Mouse (Mus musculus) ovary, adult 10 weeks (tissue): ENCODE results near the gene Atp1b2. TPM values are rescaled to one million over a fixed set of nuclear protein-coding genes. Genes with fewer than 3 reads are reported as not detected.

Source experiments
- polyA plus RNA-seq: library from polyadenylated mRNA; stranded (reverse); fragments of 350-450 nt; fragmentation: Illumina TruSeq; extraction: RNeasy Lipid Tissue Mini Kit (QIAGEN cat#74804); gene quantifications from one replicate; pipeline ENCODE4 v1.2.3, GENCODE M21; 2014

Atp1b2 gene
- polyA plus RNA-seq = 165 TPM

GRCm38 (mm10) chr11:69605726-69606490 is at the start of gene Atp1b2:
Gene Atp1b2, minus strand, starts transcription at chr11:69605942.

GRCm38 (mm10) chr11:69632284-69633089 is 26.7 kb upstream of the Atp1b2 start, which contains the start of gene Fxr2:
Gene Fxr2, plus strand, starts transcription at chr11:69632990.

DNA sequence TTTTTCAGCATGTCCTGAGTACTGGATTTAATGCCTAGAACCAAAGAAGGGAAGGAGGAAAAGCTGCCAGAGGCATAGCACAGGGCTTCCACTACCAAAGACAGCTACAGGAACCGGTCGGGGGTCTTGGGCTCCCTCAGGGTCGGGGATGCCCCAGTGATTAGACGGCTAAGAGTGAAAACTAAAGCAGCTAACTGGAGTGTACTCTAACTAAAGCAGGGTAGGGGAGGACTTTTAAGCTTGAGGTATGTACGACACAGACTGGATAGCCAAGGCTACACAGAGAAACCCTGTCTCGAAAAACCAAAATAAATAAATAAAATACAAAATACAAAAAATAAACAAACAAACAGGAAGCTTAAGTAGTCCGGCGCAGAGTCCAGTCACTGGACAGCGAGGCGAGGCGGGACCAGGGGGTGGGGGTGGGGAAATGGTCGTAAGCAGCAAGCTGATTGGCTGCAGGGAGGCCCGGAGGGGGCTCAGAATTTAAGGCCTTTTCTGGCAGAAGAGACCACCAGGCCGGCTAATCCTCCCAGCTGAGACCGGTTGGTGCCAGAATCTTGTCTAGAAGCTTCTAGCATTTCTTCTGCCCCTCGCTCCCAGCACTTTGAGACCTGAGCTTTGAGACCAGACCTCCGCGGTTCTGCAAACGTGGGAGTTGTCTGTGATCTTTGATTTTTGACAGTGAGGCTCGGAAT is 16.0 kb upstream of the Atp1b2 start, which contains the start of gene Sat2:
TSS of gene Sat2 (plus strand) at position 454 of the 698 bp plus-strand sequence.

DNA sequence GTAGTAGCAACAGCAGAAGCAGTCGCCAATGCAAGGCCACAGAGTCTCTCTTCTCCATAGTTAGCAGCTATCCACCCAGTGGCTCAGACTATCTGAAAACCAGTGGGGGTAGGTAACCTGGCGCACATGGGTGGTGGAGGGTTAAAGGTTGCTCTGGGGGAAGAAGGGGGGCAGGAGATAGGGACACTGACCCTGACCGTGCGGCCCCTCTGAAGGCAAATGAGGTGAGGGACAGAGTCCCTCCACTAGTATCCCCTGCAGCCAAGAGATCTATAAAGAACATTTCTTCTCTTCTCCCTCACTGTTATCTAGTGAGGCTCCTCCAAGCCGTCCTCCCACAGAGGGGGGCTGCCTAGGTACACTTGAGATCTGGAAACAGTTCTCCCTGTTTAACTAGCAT is 12.1 kb upstream of the Atp1b2 start, which contains the start of gene Shbg:
TSS of gene Shbg (minus strand) at position 101 of the 400 bp plus-strand sequence.

DNA sequence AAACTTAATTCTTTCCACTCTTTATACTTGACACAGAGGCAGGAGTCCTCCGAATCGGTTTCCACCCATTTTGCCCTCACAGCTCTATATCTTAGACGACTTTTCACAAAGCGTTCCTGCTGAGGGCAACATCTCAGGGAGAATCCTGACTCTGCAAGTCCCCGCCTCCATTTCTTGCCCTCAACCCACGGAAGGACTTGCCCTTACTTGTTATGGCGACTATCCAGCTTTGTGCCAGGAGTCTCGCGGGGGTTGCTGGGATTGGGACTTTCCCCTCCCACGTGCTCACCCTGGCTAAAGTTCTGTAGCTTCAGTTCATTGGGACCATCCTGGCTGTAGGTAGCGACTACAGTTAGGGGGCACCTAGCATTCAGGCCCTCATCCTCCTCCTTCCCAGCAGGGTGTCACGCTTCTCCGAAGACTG is 25.6 kb downstream of the Atp1b2 start, which contains the start of the genes Wrap53 and Trp53:
TSS of gene Wrap53 (minus strand) at position 165 of the 424 bp plus-strand sequence.
TSS of gene Trp53 (plus strand) at position 269 of the 424 bp plus-strand sequence.

DNA sequence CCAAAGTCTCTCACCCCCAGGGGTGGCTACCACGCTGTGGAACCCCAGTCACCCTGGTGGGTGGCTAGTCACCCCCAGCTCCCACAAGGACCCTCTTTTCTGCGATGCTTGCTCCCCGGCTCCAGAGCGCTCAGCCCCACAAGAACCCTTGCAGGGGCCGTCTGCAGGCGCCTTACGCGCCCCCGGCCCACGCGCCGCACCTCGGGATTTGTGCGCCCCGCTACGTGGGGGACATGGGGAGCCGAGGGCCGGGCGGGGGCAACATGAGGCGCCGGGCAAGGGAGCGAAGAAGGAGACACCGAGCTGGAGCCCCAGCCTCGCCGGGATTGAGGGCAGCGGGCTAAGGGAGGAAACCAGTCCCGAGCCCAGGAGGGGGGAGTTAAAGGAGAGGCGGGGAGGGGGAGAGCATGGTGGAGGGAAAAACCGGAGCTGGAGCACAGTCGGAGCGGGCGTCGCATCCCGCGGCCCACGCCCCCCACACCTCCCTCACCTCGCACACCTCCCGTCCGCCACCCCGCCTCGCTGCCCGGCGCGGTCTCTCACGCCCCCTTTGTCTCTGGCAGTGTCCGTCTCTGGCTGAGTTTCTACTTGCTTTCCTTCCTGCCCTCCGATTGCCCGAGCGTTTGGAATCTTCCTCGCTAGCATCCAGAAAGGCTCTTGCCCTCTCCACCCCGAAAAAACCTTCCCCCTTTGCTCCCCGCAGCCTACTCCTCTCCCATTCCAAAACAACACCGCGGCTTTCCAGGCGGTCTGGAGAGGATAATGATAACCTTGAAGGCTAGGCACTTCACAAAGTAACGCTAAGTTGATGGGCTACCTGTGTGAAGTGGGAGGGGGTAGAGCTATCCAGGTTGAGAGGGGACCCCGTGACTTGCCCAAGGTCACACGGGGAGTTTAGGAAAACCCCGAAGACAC is 45.6 kb downstream of the Atp1b2 start, which contains the start of gene Efnb3:
TSS of gene Efnb3 (minus strand) at position 355 of the 915 bp plus-strand sequence.

Other genes with a start within 250 kb of the Atp1b2 start
- gene Chd3, start 236.5 kb downstream of the Atp1b2 start, polyA plus RNA-seq = 13.1 TPM
- 3.6 TPM for gene Naa38, start 210.5 kb downstream of the Atp1b2 start, polyA plus RNA-seq
- gene Cyb5d1, start 210.3 kb downstream of the Atp1b2 start, polyA plus RNA-seq = 42.1 TPM
- gene Tmem88, start 207.7 kb downstream of the Atp1b2 start, polyA plus RNA-seq = 0.88 TPM
- gene Kdm6b, start 192.3 kb downstream of the Atp1b2 start, polyA plus RNA-seq = 8.6 TPM
- gene Dnah2, start 56.8 kb downstream of the Atp1b2 start, polyA plus RNA-seq = 0.48 TPM
- gene Efnb3, start 45.7 kb downstream of the Atp1b2 start, polyA plus RNA-seq = 1.6 TPM
- 1.1 TPM for gene Wrap53, start 25.7 kb downstream of the Atp1b2 start, polyA plus RNA-seq
- gene Trp53, start 25.6 kb downstream of the Atp1b2 start, polyA plus RNA-seq = 9.2 TPM
- 0.66 TPM for gene Shbg, start 12.0 kb upstream of the Atp1b2 start, polyA plus RNA-seq
- gene Sat2, start 16.1 kb upstream of the Atp1b2 start, polyA plus RNA-seq = 4.7 TPM
- gene Fxr2, start 27.0 kb upstream of the Atp1b2 start, polyA plus RNA-seq = 11.1 TPM
- not detected for gene Sox15, start 49.4 kb upstream of the Atp1b2 start, polyA plus RNA-seq
- 13.0 TPM for gene Mpdu1, start 56.7 kb upstream of the Atp1b2 start, polyA plus RNA-seq
- gene Cd68, start 60.2 kb upstream of the Atp1b2 start, polyA plus RNA-seq = 9.4 TPM
- 723 TPM for gene Eif4a1, start 66.5 kb upstream of the Atp1b2 start, polyA plus RNA-seq
- gene Senp3, start 76.1 kb upstream of the Atp1b2 start, polyA plus RNA-seq = 55.2 TPM
- 10.7 TPM for gene Tnfsf13, start 79.8 kb upstream of the Atp1b2 start, polyA plus RNA-seq
- 4.0 TPM for gene Tnfsf12, start 89.9 kb upstream of the Atp1b2 start, polyA plus RNA-seq
- gene Tnfsfm13, start 90.2 kb upstream of the Atp1b2 start, polyA plus RNA-seq = 2.3 TPM
- gene Polr2a, start 152.7 kb upstream of the Atp1b2 start, polyA plus RNA-seq = 38.0 TPM
- gene Slc35g3, start 156.0 kb upstream of the Atp1b2 start, polyA plus RNA-seq = 0.48 TPM
- 26.4 TPM for gene Zbtb4, start 160.0 kb upstream of the Atp1b2 start, polyA plus RNA-seq
- gene Chrnb1, start 190.0 kb upstream of the Atp1b2 start, polyA plus RNA-seq = 3.4 TPM
- gene Fgf11, start 195.9 kb upstream of the Atp1b2 start, polyA plus RNA-seq = 7.0 TPM
- gene Tmem102, start 199.7 kb upstream of the Atp1b2 start, polyA plus RNA-seq = 1.2 TPM
- gene Gm39566, start 209.4 kb upstream of the Atp1b2 start, polyA plus RNA-seq = not detected
- gene Spem2, start 212.5 kb upstream of the Atp1b2 start, polyA plus RNA-seq = not detected
- gene Spem1, start 216.2 kb upstream of the Atp1b2 start, polyA plus RNA-seq = not detected
- 1.4 TPM for gene Nlgn2, start 231.8 kb upstream of the Atp1b2 start, polyA plus RNA-seq
- gene Tmem256, start 232.6 kb upstream of the Atp1b2 start, polyA plus RNA-seq = 16.6 TPM
- gene Plscr3, start 240.4 kb upstream of the Atp1b2 start, polyA plus RNA-seq = 1.2 TPM